Mouse (Mus musculus) mature B cell (primary cell): ENCODE measurements around the gene Cux2.
"Not testable (repeated sequence)": the region's sequence is repeated elsewhere in the genome, so short reads cannot be mapped to it uniquely, and the experiment has no call there.

Source experiments
- in situ Hi-C: fragments of 300-500 bp; cut with MboI; formaldehyde crosslinking; loops from 2 replicates; pipeline ENCODE4 v1.14.3; 2019

Gene Cux2

GRCm38 (mm10) chr5:121871515-121872030 lies 178.3 kb downstream of the Cux2 start:
- in situ Hi-C loops = no loop called here

GRCm38 (mm10) chr5:121870832-121871231 lies 179.1 kb downstream of the Cux2 start:
- in situ Hi-C loops = no loop called here

GRCm38 (mm10) chr5:121867963-121868362 lies 181.9 kb downstream of the Cux2 start:
- in situ Hi-C loops = no loop called here

GRCm38 (mm10) chr5:121864330-121864729 lies 185.6 kb downstream of the Cux2 start:
- in situ Hi-C loops = no loop called here

- in situ Hi-C loops = no loop called here
Measured at GRCm38 (mm10) chr5:121861964-121862363, 187.9 kb downstream of the Cux2 start.

GRCm38 (mm10) chr5:121858427-121858826 lies 191.5 kb downstream of the Cux2 start:
- in situ Hi-C loops = no loop called here

GRCm38 (mm10) chr5:121856740-121857139 lies 193.2 kb downstream of the Cux2 start:
- in situ Hi-C loops = no loop called here

- in situ Hi-C loops = no loop called here
Measured at GRCm38 (mm10) chr5:121854768-121855167, 195.1 kb downstream of the Cux2 start.

- in situ Hi-C loops = no loop called here
Measured at GRCm38 (mm10) chr5:121853368-121854051, 196.4 kb downstream of the Cux2 start.

- in situ Hi-C loops = no loop called here
Measured at GRCm38 (mm10) chr5:121849478-121850349, 200.2 kb downstream of the Cux2 start.

GRCm38 (mm10) chr5:121848743-121849142 lies 201.2 kb downstream of the Cux2 start, which contains the start of gene Pheta1:
Gene Pheta1, plus strand, starts transcription at chr5:121848984.
- in situ Hi-C loops = no loop called here

GRCm38 (mm10) chr5:121848035-121848519 lies 201.8 kb downstream of the Cux2 start:
- in situ Hi-C loops = no loop called here

- in situ Hi-C loops = not testable (repeated sequence)
Measured at GRCm38 (mm10) chr5:121847269-121847668, 202.6 kb downstream of the Cux2 start.

- in situ Hi-C loops = no loop called here
Measured at GRCm38 (mm10) chr5:121846322-121846721, 203.6 kb downstream of the Cux2 start.

GRCm38 (mm10) chr5:121845361-121845760 lies 204.5 kb downstream of the Cux2 start:
- in situ Hi-C loops = no loop called here

GRCm38 (mm10) chr5:121843138-121843905 lies 206.6 kb downstream of the Cux2 start:
- in situ Hi-C loops = loop anchor here (5.0 kb wide), 1 partner anchor 36 kb away; no protein-coding TSS in a partner anchor

- in situ Hi-C loops = loop anchor here (5.0 kb wide), 1 partner anchor 35 kb away; no protein-coding TSS in a partner anchor
Measured at GRCm38 (mm10) chr5:121842665-121843118, 207.2 kb downstream of the Cux2 start.

GRCm38 (mm10) chr5:121841973-121842372 lies 207.9 kb downstream of the Cux2 start:
- in situ Hi-C loops = loop anchor here (5.0 kb wide), 1 partner anchor 35 kb away; no protein-coding TSS in a partner anchor

GRCm38 (mm10) chr5:121841516-121841915 lies 208.4 kb downstream of the Cux2 start:
- in situ Hi-C loops = loop anchor here (5.0 kb wide), 1 partner anchor 34 kb away; no protein-coding TSS in a partner anchor

GRCm38 (mm10) chr5:121839128-121839473 lies 210.8 kb downstream of the Cux2 start:
- in situ Hi-C loops = no loop called here

- in situ Hi-C loops = no loop called here
Measured at GRCm38 (mm10) chr5:121838341-121839127, 211.4 kb downstream of the Cux2 start.
